Mouse (Mus musculus): ENCODE measurements at regions not wholly inside any gene's neighbourhood (a gene's known extent, or its start where the extent isn't known, plus 50 kb on each side); places are given as distances from the start of the nearest gene placed in this dataset.
A peak's percentile ranks its signal among the peaks of the same experiment; 100 is the strongest.

- no peak for DNase-seq (ENCODE audit: low spot score in 2 of 2)
These were observed 63.9 kb upstream of the Tnrc6a start for GRCm38 (mm10) chr7:123059718-123060337.

- DNase-seq (ENCODE audit: low spot score in 2 of 2), result no peak
These were observed 60.2 kb upstream of the Tnrc6a start for GRCm38 (mm10) chr7:123063264-123064011.

GRCm38 (mm10) chr7:123065951-123066351 lies 57.7 kb upstream of the Tnrc6a start:
- no peak for DNase-seq (ENCODE audit: low spot score in 2 of 2)

- no peak for DNase-seq (ENCODE audit: low spot score in 2 of 2)
These were observed 56.3 kb upstream of the Tnrc6a start for GRCm38 (mm10) chr7:123067396-123067795.

- DNase-seq (ENCODE audit: low spot score in 2 of 2), result no peak
These were observed 55.4 kb upstream of the Tnrc6a start for GRCm38 (mm10) chr7:123068241-123068640.

- DNase-seq (ENCODE audit: low spot score in 2 of 2), result no peak
These were observed 54.9 kb upstream of the Tnrc6a start for GRCm38 (mm10) chr7:123068715-123069273.

GRCm38 (mm10) chr7:123069280-123069679 lies 54.4 kb upstream of the Tnrc6a start:
- peak in 1 of 2 experiments; percentile 16 for DNase-seq (ENCODE audit: low spot score in 2 of 2)

GRCm38 (mm10) chr7:123070861-123071260 lies 52.8 kb upstream of the Tnrc6a start:
- no peak for DNase-seq (ENCODE audit: low spot score in 2 of 2)

Data from adrenal gland, postnatal 4 days (tissue).